Mouse (Mus musculus) urinary bladder, adult 2 months (tissue): ENCODE data around the gene Usp24. TPM values are rescaled to one million over a fixed set of nuclear protein-coding genes. Genes with fewer than 3 reads are reported as not detected.

Source experiments
- polyA plus RNA-seq: library from polyadenylated mRNA; depleted of rRNA; stranded (reverse); fragments of >200 nt; gene quantifications from 2 replicates; pipeline ENCODE4 v1.2.3, GENCODE M21; 2012; rRNA removed

The Usp24 gene
- polyA plus RNA-seq, 1 experiment: 9.9 TPM

Other genes with a start within 250 kb of the Usp24 start
- gene Pcsk9, start 148.1 kb downstream of the Usp24 start, polyA plus RNA-seq: 1.7 and 2.0 TPM in 2 replicates
- 0.34 and 0.41 TPM in 2 replicates for gene Bsnd, start 176.1 kb downstream of the Usp24 start, polyA plus RNA-seq
- gene Dhcr24, start 244.8 kb downstream of the Usp24 start, polyA plus RNA-seq: 52.0 and 55.7 TPM in 2 replicates